Mouse (Mus musculus) heart, adult 2 months (tissue): ENCODE measurements around the gene Pitpnm1. TPM values are rescaled to one million over a fixed set of nuclear protein-coding genes. Genes with fewer than 3 reads are reported as not detected.

Experiments used
- DNase-seq, 2 experiments: peaks; one replicate each; pipeline ENCODE4 v3.0.0; 2021
- H3K27ac ChIP-seq: fragments of 200-600 bp; 2 replicates; pipeline ENCODE4 v1.8.1; 2022
- H3K27me3 ChIP-seq: fragments of 200-500 bp; 2 replicates; pipeline ENCODE4 v1.6.1; 2012; ENCODE audit warnings: mild to moderate bottlenecking, low read length, inconsistent platforms, mixed read lengths; ENCODE audit not compliant: control insufficient read depth, insufficient read depth
- H3K36me3 ChIP-seq: fragments of 200-500 bp; 2 replicates; pipeline ENCODE4 v1.6.1; 2012; ENCODE audit warnings: low read length, inconsistent platforms; ENCODE audit not compliant: control insufficient read depth, insufficient read depth
- H3K4me1 ChIP-seq: fragments of 200-500 bp; 2 replicates; pipeline ENCODE4 v1.6.1; 2011; ENCODE audit warnings: low read length; ENCODE audit not compliant: control insufficient read depth, insufficient read depth
- H3K4me3 ChIP-seq: fragments of 200-600 bp; 2 replicates; pipeline ENCODE4 v1.8.1; 2022
- H3K79me2 ChIP-seq: fragments of 200-500 bp; replicated peaks from 2 replicates; pipeline ENCODE4 v1.6.1; 2012; ENCODE audit warnings: mild to moderate bottlenecking, inconsistent platforms, low read length, moderate library complexity, mixed read lengths; ENCODE audit not compliant: control insufficient read depth, insufficient read depth
- H3K9ac ChIP-seq: fragments of 200-500 bp; 2 replicates; pipeline ENCODE4 v1.6.1; 2012; ENCODE audit warnings: low read depth, mild to moderate bottlenecking, control low read depth, inconsistent platforms, low read length, mixed read lengths
- CTCF ChIP-seq: fragments of 200-600 bp; IDR thresholded peaks from 2 replicates; pipeline ENCODE4 v1.8.1; 2022; ENCODE audit warnings: antibody characterized with exemption, mild to moderate bottlenecking, moderate library complexity
- EP300 ChIP-seq: fragments of 200-500 bp; IDR thresholded peaks from 2 replicates; pipeline ENCODE4 v1.6.1; 2011; ENCODE audit warnings: low read depth, low read length, control low read depth; ENCODE audit not compliant: insufficient read depth
- POLR2A ChIP-seq: fragments of 200-500 bp; IDR thresholded peaks from 2 replicates; pipeline ENCODE4 v1.6.1; 2011; ENCODE audit warnings: mild to moderate bottlenecking, low read depth, low read length, control low read depth; ENCODE audit not compliant: insufficient read depth
- WGBS: fragments of 180-500 bp; shearing (Covaris S2); methylation state at CpG from one replicate; pipeline ENCODE4 v1.1.7; 2018; 5-methylcytosine and 5-hydroxymethylcytosine counted together
- intact Hi-C: fragments of 180-260 bp; cut with DNase I; formaldehyde crosslinking; loops from one replicate; pipeline ENCODE4 v1.15.1; 2025
- polyA plus RNA-seq: library from polyadenylated mRNA; depleted of rRNA; stranded (reverse); fragments of >200 nt; gene quantifications from 2 replicates; pipeline ENCODE4 v1.2.3, GENCODE M21; 2012
- total RNA-seq, 2 experiments: library from RNA; stranded (reverse); gene quantifications; 2 replicates each; pipeline ENCODE4 v1.2.3; 2021

Gene Pitpnm1
- total and polyA plus RNA-seq, 3 experiments: 18.1 to 49.9 (median 19.9) TPM

DNA sequence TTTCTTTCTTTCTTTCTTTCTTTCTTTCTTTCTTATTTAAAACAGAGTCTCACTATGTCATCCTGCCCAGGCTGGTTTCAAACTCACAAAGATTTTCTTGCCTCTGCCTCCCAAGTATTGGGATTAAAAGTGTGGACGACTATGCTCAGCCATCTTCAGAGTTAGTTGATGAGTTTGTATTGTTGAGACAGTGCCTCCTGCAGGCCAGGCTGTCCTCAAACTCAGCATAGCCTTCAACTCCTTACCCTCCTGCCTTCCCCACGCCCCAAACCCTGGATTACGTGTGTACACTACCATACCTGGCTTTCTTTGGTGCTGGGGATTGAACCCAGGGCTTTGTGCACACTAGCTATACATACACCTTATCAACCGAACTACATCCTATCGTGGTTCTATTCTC lies 36.7 kb downstream of the Pitpnm1 start:
- Histone ChIP-seq H3K79me2 (no peaks in the 10 kb centered on the region), H3K27me3 (no peaks in the 10 kb centered on the region), H3K4me1 (no peaks in the 10 kb centered on the region), H3K36me3 (no peaks in the 10 kb centered on the region), H3K4me3 (no peak overlapping the region), H3K9ac (no peak overlapping the region), H3K27ac (no peak overlapping the region)
- no peak for DNase-seq
- no peak for TF ChIP-seq CTCF
- no peak for TF ChIP-seq EP300
- TF ChIP-seq POLR2A: no peak
- WGBS: 82% methylated on average over 5 of the region's 5 CpGs
- intact Hi-C loops: no loop called here

DNA sequence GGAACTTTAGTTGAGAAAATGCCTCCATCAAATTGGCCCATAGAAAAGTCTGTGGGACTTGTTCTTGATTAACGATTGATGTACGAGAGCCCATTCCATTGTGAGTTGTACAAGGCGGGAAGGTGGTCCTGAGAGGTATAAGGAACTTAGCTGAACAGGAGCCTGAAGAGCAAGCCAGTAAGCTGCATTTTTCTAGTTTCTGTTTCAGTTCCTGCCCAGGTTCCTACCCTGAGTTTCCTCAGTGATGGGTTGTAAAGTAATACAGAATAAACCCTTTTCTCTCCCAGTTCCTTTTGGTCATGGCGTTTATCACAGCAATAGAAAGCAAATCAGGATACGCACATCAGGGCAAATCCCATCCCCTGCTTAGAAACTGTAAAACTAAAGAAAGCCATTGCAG lies 38.1 kb downstream of the Pitpnm1 start:
- Histone ChIP-seq H3K4me1 (no peaks in the 10 kb centered on the region), H3K9ac (no peak overlapping the region), H3K4me3 (no peak overlapping the region), H3K27me3 (no peaks in the 10 kb centered on the region), H3K79me2 (no peaks in the 10 kb centered on the region), H3K27ac (no peak overlapping the region), H3K36me3 (no peaks in the 10 kb centered on the region)
- 84% methylated on average over 5 of the region's 5 CpGs for WGBS
- intact Hi-C loops: no loop called here
- DNase-seq: no peak
- TF ChIP-seq POLR2A: no peak
- no peak for TF ChIP-seq EP300
- no peak for TF ChIP-seq CTCF

DNA sequence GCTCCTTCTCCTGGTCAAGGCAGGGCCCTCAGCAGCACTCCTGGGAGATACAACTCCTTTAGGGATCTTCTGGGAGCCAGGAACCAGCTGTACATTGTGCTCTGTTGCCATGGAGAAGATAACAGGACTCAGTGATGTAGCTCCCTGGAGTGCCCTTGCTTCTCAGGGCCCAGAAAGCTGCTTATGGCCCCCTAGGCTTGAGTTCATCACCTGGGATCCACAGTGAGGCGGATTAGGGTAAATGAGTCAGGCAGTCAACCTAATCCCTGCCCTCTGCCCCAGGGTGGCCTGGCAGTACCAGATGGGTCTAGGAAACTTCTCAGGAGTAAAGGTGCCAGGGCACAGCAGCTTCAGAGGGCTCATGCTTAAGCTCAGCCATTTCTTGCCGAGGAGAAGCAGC lies 39.6 kb downstream of the Pitpnm1 start, which contains the start of gene Gpr152:
Gene Gpr152, plus strand, starts transcription at position 342 of the 400 bp plus-strand sequence.
- intact Hi-C loops: no loop called here
- Histone ChIP-seq H3K4me1 (no peaks in the 10 kb centered on the region), H3K79me2 (no peaks in the 10 kb centered on the region), H3K9ac (no peak within 1 kb of the TSS), H3K4me3 (no peak within 1 kb of the TSS), H3K27ac (no peak within 1 kb of the TSS), H3K27me3 (no peaks in the 10 kb centered on the region), H3K36me3 (no peaks in the 10 kb centered on the region)
- WGBS: 84% methylated on average over 2 of the region's 2 CpGs
- no peak for TF ChIP-seq EP300
- no peak for TF ChIP-seq CTCF
- no peak for TF ChIP-seq POLR2A
- no peak for DNase-seq

DNA sequence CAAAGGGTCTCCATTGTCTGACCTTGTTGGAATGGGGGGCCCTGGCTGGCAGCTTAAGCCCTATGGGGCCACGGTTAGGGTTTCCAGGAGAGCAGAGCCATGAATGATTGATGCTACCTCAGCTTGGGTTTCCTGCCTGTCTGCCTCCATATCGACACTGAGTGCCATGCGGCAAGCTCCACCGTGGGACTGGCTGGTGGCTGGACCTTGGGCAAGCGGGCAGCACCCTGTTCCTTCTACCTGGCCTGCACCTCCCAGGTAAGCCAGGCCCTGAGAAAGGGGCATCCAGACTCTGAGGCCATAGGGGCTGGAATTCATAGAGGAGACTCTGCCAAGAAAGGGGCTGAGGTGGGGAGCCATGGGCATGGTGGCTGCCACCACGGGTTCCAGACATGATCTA lies 40.3 kb downstream of the Pitpnm1 start:
- TF ChIP-seq POLR2A: no peak
- no peak for TF ChIP-seq CTCF
- no peak for TF ChIP-seq EP300
- no peaks in the 10 kb centered on the region for H3K36me3 ChIP-seq
- intact Hi-C loops: no loop called here
- 82% methylated on average over 6 of the region's 6 CpGs for WGBS
- no peaks in the 10 kb centered on the region for H3K27me3 ChIP-seq
- H3K4me3 ChIP-seq: no peak overlapping the region
- H3K4me1 ChIP-seq: 0 out of 2 replicates have a peak, but pooled peaks cover 1% of the 10 kb centered on the region
- no peak overlapping the region for H3K9ac ChIP-seq
- H3K79me2 ChIP-seq: no peaks in the 10 kb centered on the region
- DNase-seq: no peak
- H3K27ac ChIP-seq: no peak overlapping the region

DNA sequence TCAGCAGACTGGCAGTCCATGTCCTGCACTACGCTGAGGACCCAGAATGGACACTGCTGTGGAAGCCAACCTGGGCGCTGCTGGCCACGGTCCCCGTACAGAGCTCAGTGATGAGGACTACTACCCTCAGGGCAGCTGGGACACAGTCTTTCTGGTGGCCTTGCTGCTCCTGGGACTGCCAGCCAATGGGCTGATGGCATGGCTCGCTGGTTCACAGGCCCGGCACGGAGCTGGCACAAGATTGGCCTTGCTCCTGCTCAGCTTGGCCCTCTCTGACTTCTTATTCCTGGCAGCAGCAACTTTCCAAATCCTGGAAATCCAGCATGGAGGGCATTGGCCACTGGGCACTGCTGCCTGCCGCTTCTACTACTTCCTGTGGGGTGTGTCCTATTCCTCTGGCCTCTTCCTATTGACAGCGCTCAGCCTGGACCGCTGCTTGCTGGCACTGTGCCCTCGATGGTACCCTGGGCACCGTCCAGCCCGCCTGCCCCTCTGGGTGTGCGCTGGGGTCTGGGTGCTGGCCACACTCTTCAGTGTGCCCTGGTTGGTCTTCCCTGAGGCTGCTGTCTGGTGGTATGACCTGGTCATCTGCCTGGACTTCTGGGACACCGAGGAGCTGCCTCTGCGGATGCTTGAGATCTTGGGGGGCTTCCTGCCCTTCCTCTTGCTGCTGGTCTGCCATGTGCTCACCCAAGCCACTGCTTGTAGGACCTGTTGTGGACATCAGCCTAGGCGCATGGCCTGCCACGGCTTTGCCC lies 42.8 kb downstream of the Pitpnm1 start:
- Histone ChIP-seq H3K4me3 (no peak overlapping the region), H3K4me1 (peaks cover 1% of the 10 kb centered on the region; the same call in 1 of the 2 replicates), H3K27me3 (no peaks in the 10 kb centered on the region), H3K79me2 (no peaks in the 10 kb centered on the region), H3K27ac (no peak overlapping the region), H3K36me3 (no peaks in the 10 kb centered on the region), H3K9ac (no peak overlapping the region)
- intact Hi-C loops: no loop called here
- no peak for TF ChIP-seq POLR2A
- no peak for TF ChIP-seq CTCF
- no peak for TF ChIP-seq EP300
- no peak for DNase-seq
- WGBS: 78% methylated on average over 18 of the region's 18 CpGs

DNA sequence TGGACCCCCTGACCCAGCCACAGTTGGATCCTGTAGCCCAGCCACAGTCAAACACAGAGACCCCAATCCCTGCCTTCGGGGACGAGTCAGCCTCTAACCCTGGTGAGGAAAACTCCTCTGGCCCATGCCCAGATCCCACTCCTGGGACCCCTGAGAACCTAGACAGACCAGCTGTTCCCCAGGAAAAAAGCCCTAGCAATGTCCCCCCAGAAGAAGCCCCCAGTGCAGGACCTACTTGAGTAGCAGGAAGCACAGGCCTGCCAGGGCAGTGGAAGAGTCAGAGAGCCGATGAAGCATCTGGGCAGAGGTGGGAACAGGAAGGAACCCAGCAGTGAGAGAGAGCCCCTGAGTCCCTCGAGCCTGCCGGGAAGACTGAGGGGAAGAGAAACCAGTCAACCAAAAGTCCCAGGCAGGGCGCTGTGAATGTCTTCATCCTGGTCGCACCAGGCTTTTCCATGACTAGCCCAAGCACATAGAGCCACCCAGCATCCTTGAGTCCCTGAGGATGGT lies 44.0 kb downstream of the Pitpnm1 start, which contains the start of gene Cabp4:
Gene Cabp4, minus strand, starts transcription at position 275 of the 510 bp plus-strand sequence.
- intact Hi-C loops: no loop called here
- Histone ChIP-seq H3K9ac (no peak within 1 kb of the TSS), H3K4me1 (peaks cover 5% of the 10 kb centered on the region), H3K27ac (peak within 1 kb of the TSS; percentile 68), H3K36me3 (no peaks in the 10 kb centered on the region), H3K4me3 (no peak within 1 kb of the TSS), H3K27me3 (no peaks in the 10 kb centered on the region), H3K79me2 (no peaks in the 10 kb centered on the region)
- TF ChIP-seq EP300: no peak
- no peak for TF ChIP-seq CTCF
- TF ChIP-seq POLR2A: no peak
- WGBS: 64% methylated on average over 7 of the region's 7 CpGs
- no peak for DNase-seq
